Mouse (Mus musculus): ENCODE results near the gene Mcoln2. TPM values are rescaled to one million over a fixed set of nuclear protein-coding genes. Genes with fewer than 3 reads are reported as not detected.

The Mcoln2 gene
- polyA plus RNA-seq, 1 experiment from 2014 or later, result 4.5 TPM

DNA sequence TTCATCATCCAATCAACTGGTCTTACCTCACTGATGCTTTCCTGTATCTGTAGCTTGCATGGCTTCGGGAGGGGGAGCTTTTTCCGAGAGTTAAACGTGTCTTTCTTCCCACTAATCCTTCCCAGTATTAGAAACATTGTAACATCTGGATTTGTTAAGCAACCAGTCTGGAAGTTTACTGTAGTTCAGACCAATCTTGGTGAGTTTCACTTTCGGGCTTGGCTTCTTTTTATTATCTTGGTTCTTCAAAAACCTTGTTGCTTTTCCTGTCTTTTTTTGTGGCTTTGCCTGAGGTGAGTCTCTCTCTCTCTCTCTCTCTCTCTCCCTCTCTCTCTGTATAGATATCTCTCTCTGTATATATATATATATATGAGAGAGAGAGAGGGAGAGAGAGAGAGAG, 8.4 kb downstream of the Mcoln2 start:
- peaks cover 10% of the 10 kb centered on the region for H3K4me1 ChIP-seq (ENCODE audit: insufficient read depth)
- ATAC-seq (no peak), DNase-seq (no peak)
- H3K4me2 ChIP-seq (ENCODE audit: low read depth, low read length), result no peak overlapping the region
- 54% methylated on average over 4 of the region's 4 CpGs for WGBS (ENCODE audit: insufficient replicate concordance)
- H3K36me3 ChIP-seq (replicated peaks; ENCODE audit: insufficient read depth, low read length), result no peaks in the 10 kb centered on the region
- H3K9me3 ChIP-seq (ENCODE audit: low read length), result no peaks in the 10 kb centered on the region
- H3K4me3 ChIP-seq (ENCODE audit: low read depth, low read length), result no peak overlapping the region
- no peak overlapping the region for H3K9ac ChIP-seq (replicated peaks)
- TF ChIP-seq CTCF (IDR thresholded peaks at IDR 0.05; ENCODE audit: low read depth), result no peak
- TF ChIP-seq EP300 (IDR thresholded peaks at IDR 0.05; ENCODE audit: low read depth), result no peak
- H3K27ac ChIP-seq (ENCODE audit: low read depth), result no peak overlapping the region
- no peaks in the 10 kb centered on the region for H3K27me3 ChIP-seq (ENCODE audit: insufficient read depth, low read length)

DNA sequence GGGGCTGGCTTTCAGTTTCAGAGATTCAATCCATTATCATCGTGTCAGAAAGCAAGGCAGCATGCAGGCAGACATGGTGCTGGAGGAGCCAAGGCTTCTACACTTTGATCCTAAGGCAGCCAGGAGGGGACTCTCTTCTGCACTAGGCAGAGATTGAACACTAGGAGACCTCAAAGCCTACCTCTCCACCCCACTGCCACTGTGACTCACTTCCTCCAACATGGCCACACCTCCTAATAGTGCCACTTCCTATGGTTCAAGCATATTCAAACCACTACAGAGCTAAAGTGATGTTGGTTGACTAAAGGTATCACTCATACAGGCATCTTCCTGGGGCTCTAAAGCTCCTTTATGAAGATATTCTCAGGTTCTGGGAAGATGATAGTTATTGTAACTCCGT, 9.7 kb downstream of the Mcoln2 start:
- Histone ChIP-seq H3K4me3 (ENCODE audit: low read depth, low read length) (no peak overlapping the region), H3K4me1 (ENCODE audit: insufficient read depth) (peaks cover 10% of the 10 kb centered on the region), H3K27ac (ENCODE audit: low read depth) (no peak overlapping the region), H3K9me3 (ENCODE audit: low read length) (no peaks in the 10 kb centered on the region), H3K9ac (replicated peaks) (no peak overlapping the region), H3K36me3 (replicated peaks; ENCODE audit: insufficient read depth, low read length) (no peaks in the 10 kb centered on the region), H3K4me2 (ENCODE audit: low read depth, low read length) (no peak overlapping the region), H3K27me3 (ENCODE audit: insufficient read depth, low read length) (no peaks in the 10 kb centered on the region)
- no peak for TF ChIP-seq EP300 (IDR thresholded peaks at IDR 0.05; ENCODE audit: low read depth)
- TF ChIP-seq CTCF (IDR thresholded peaks at IDR 0.05; ENCODE audit: low read depth), result no peak
- WGBS (ENCODE audit: insufficient replicate concordance), result 75% methylated on average over 2 of the region's 2 CpGs
- DNase-seq, result no peak
- ATAC-seq, result no peak

DNA sequence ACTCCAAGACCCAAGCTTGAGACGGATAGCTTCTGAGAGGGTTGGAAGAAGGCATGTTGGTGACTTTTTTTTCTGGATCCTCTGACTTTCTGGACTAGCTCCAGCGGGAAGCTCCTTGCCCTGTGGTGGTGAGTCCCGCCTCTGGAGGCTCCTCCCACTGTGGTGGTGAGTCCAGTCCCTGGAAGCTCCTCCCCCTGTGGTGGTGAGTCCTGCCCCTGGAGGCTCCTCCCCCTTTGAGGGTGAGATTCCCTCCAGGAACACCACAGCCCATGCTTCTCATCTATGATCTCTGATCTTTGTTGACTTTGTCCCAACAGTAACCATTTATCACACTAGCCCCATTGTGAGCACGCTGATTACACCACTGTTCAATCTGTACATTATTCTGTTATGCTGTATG, 12.6 kb downstream of the Mcoln2 start:
- Histone ChIP-seq H3K4me3 (ENCODE audit: low read depth, low read length) (no peak overlapping the region), H3K4me2 (ENCODE audit: low read depth, low read length) (no peak overlapping the region)
- ATAC-seq, result no peak

DNA sequence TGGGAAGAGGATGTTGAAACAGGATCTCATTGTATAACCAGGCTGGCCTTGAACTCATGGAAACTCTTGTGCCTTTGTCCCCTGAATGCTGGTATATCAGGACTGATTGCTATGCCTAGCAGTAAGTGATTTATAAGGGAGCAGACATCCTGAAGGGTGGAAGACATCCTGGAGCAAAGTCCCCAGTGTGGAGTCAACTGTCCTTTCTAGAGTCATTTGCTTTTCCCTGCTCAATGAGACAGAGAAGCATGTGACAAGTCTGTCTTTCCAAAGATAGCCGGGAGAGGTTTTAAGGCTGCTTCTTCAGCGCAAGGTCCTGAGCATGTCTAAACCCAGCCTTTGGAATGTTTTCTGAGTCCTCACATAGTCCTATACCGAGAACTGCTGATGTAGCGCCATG, 19.7 kb downstream of the Mcoln2 start:
- DNase-seq (no peak), ATAC-seq (no peak)
- no peak overlapping the region for H3K27ac ChIP-seq (ENCODE audit: low read depth)
- no peak for TF ChIP-seq EP300 (IDR thresholded peaks at IDR 0.05; ENCODE audit: low read depth)
- TF ChIP-seq CTCF (IDR thresholded peaks at IDR 0.05; ENCODE audit: low read depth), result no peak
- H3K9ac ChIP-seq (replicated peaks), result no peak overlapping the region
- H3K27me3 ChIP-seq (ENCODE audit: insufficient read depth, low read length), result no peaks in the 10 kb centered on the region
- no peaks in the 10 kb centered on the region for H3K9me3 ChIP-seq (ENCODE audit: low read length)
- peaks cover 6% of the 10 kb centered on the region; the same call in 1 of the 2 replicates for H3K36me3 ChIP-seq (replicated peaks; ENCODE audit: insufficient read depth, low read length)
- no peak overlapping the region for H3K4me2 ChIP-seq (ENCODE audit: low read depth, low read length)
- H3K4me1 ChIP-seq (ENCODE audit: insufficient read depth), result no peaks in the 10 kb centered on the region
- 80% methylated on average over 4 of the region's 4 CpGs for WGBS (ENCODE audit: insufficient replicate concordance)
- H3K4me3 ChIP-seq (ENCODE audit: low read depth, low read length), result no peak overlapping the region

More for the DNA sequence above, 12.6 kb downstream of the Mcoln2 start:
- H3K27ac ChIP-seq (ENCODE audit: low read depth), result no peak overlapping the region
- no peak overlapping the region for H3K9ac ChIP-seq (replicated peaks)
- no peaks in the 10 kb centered on the region for H3K36me3 ChIP-seq (replicated peaks; ENCODE audit: insufficient read depth, low read length)
- 83% methylated on average over 4 of the region's 4 CpGs for WGBS (ENCODE audit: insufficient replicate concordance)
- TF ChIP-seq CTCF (IDR thresholded peaks at IDR 0.05; ENCODE audit: low read depth) (no peak), EP300 (IDR thresholded peaks at IDR 0.05; ENCODE audit: low read depth) (no peak)
- no peak for DNase-seq
- 0 out of 2 replicates have a peak, but pooled peaks cover under 1% of the 10 kb centered on the region for H3K4me1 ChIP-seq (ENCODE audit: insufficient read depth)
- H3K27me3 ChIP-seq (ENCODE audit: insufficient read depth, low read length), result no peaks in the 10 kb centered on the region
- no peaks in the 10 kb centered on the region for H3K9me3 ChIP-seq (ENCODE audit: low read length)

DNA sequence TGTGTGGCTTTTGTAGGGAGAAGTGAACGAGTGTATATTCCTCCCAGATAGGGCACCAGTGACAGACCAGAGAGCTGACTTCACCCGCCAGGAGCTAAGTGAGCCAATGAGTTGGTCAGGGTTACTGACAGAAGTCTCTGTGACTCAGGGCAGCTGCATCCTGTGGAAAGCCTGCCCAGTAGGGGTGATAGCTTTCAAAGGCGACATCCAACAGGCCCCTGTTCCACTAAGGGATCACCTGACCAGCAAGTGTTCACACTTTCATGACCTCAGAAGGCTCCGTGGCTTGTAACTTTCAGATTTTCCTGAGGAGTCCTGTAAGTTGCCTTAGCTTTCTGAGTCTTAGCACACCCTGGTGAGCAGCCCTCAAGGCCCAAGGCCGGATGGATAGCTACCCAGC, 23.4 kb downstream of the Mcoln2 start:
- no peaks in the 10 kb centered on the region; the same call in 1 of the 2 replicates for H3K4me1 ChIP-seq (ENCODE audit: insufficient read depth)
- DNase-seq, result no peak
- TF ChIP-seq EP300 (IDR thresholded peaks at IDR 0.05; ENCODE audit: low read depth), result no peak
- TF ChIP-seq CTCF (IDR thresholded peaks at IDR 0.05; ENCODE audit: low read depth), result no peak
- H3K4me3 ChIP-seq (ENCODE audit: low read depth, low read length), result no peak overlapping the region
- no peak overlapping the region for H3K4me2 ChIP-seq (ENCODE audit: low read depth, low read length)
- no peak overlapping the region for H3K9ac ChIP-seq (replicated peaks)
- no peak for ATAC-seq
- peaks cover 3% of the 10 kb centered on the region; the same call in 1 of the 2 replicates for H3K36me3 ChIP-seq (replicated peaks; ENCODE audit: insufficient read depth, low read length)
- H3K9me3 ChIP-seq (ENCODE audit: low read length), result no peaks in the 10 kb centered on the region
- 71% methylated on average over 5 of the region's 5 CpGs for WGBS (ENCODE audit: insufficient replicate concordance)
- no peaks in the 10 kb centered on the region for H3K27me3 ChIP-seq (ENCODE audit: insufficient read depth, low read length)
- H3K27ac ChIP-seq (ENCODE audit: low read depth), result no peak overlapping the region

DNA sequence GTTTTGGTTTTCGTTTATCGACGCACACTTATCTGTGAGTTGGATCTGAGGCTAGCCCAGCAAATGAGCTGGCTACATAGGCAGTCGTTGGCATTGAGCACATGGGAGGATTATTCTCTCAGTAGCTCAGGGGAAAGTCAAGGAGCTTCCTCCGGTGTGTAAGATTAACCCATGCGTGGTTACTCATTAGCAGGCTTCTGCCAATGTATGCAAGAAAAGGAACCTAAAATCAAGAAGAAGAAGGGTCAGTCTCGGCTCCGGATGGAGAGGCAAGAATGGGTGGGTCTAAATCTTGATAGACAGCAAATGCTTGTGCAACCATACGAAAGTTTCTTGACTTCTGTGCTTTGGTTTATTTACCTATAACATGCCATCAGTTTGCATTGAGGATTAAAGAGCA, 24.6 kb downstream of the Mcoln2 start:
- WGBS (ENCODE audit: insufficient replicate concordance), result 70% methylated on average over 9 of the region's 9 CpGs

More for the DNA sequence above, 24.6 kb downstream of the Mcoln2 start:
- DNase-seq (no peak), ATAC-seq (no peak)
- Histone ChIP-seq H3K27ac (ENCODE audit: low read depth) (no peak overlapping the region), H3K9me3 (ENCODE audit: low read length) (no peaks in the 10 kb centered on the region), H3K9ac (replicated peaks) (no peak overlapping the region), H3K4me3 (ENCODE audit: low read depth, low read length) (no peak overlapping the region), H3K27me3 (ENCODE audit: insufficient read depth, low read length) (no peaks in the 10 kb centered on the region), H3K4me2 (ENCODE audit: low read depth, low read length) (no peak overlapping the region), H3K36me3 (replicated peaks; ENCODE audit: insufficient read depth, low read length) (peaks cover 3% of the 10 kb centered on the region; the same call in 1 of the 2 replicates), H3K4me1 (ENCODE audit: insufficient read depth) (no peaks in the 10 kb centered on the region; the same call in 1 of the 2 replicates)
- TF ChIP-seq EP300 (IDR thresholded peaks at IDR 0.05; ENCODE audit: low read depth) (no peak), CTCF (IDR thresholded peaks at IDR 0.05; ENCODE audit: low read depth) (no peak)

Measured in liver, postnatal 0 days (tissue).